In genomic region chr4:124431193-124431592, GRCm38 (mm10) we compare ENCODE assay signal across 21 mouse cellular contexts.
"Had no signal": no experiment of that assay in that cellular context is flagged by ENCODE, and none has a peak within 500 bp of the region (broad histone marks: within the 10 kb centered on the region; RNA-seq: fewer than 3 reads in every experiment).

No protein-coding gene starts in this region.

- H3K9ac ChIP-seq: limb, embryonic 12.5 days; limb, embryonic 15.5 days; liver, embryonic 13.5 days; midbrain, embryonic 12.5 days; midbrain, embryonic 15.5 days; neural tube, embryonic 12.5 days; neural tube, embryonic 15.5 days had no signal

- H3K36me3 ChIP-seq: limb, embryonic 12.5 days; limb, embryonic 15.5 days; liver, embryonic 13.5 days; midbrain, embryonic 12.5 days; midbrain, embryonic 15.5 days; neural tube, embryonic 12.5 days; neural tube, embryonic 15.5 days had no signal

- H3K27me3 ChIP-seq: midbrain, embryonic 15.5 days had no signal

- ATAC-seq: intestine, embryonic 16.5 days; midbrain, embryonic 15.5 days had no signal

- H3K27ac ChIP-seq: limb, embryonic 12.5 days; limb, embryonic 15.5 days; liver, embryonic 13.5 days; macrophage; midbrain, embryonic 12.5 days; midbrain, embryonic 15.5 days; neural tube, embryonic 12.5 days; neural tube, embryonic 15.5 days had no signal

- DNase-seq: kidney, adult 18-20 months; kidney, adult 9 months; kidney, postnatal 14 days; kidney, postnatal 4 days; left cerebral cortex, postnatal 4 days; liver, embryonic 13.5 days; lung, adult 2 months; right cerebral cortex, adult 18-20 months; right cerebral cortex, postnatal 14 days; right cerebral cortex, postnatal 4 days; thymus, adult 2 months; thymus, postnatal 14 days; thymus, postnatal 4 days had no signal

- H3K4me3 ChIP-seq: limb, embryonic 12.5 days; limb, embryonic 15.5 days; liver, embryonic 13.5 days; midbrain, embryonic 12.5 days; midbrain, embryonic 15.5 days; neural tube, embryonic 12.5 days; neural tube, embryonic 15.5 days had no signal

- H3K4me2 ChIP-seq: limb, embryonic 12.5 days; limb, embryonic 15.5 days; liver, embryonic 13.5 days; midbrain, embryonic 12.5 days; midbrain, embryonic 15.5 days; neural tube, embryonic 12.5 days; neural tube, embryonic 15.5 days had no signal

- H3K4me1 ChIP-seq: liver, embryonic 13.5 days had no signal

- H3K9me3 ChIP-seq: limb, embryonic 12.5 days; limb, embryonic 15.5 days; liver, embryonic 13.5 days; midbrain, embryonic 12.5 days; midbrain, embryonic 15.5 days; neural tube, embryonic 12.5 days; neural tube, embryonic 15.5 days had no signal
